Mouse (Mus musculus) megakaryocyte progenitor cell, adult 5-6 weeks (primary cell): ENCODE data around the gene Dcun1d4. TPM values are rescaled to one million over a fixed set of nuclear protein-coding genes. Genes with fewer than 3 reads are reported as not detected.
"Not testable (repeated sequence)": the region's sequence is repeated elsewhere in the genome, so short reads cannot be mapped to it uniquely, and the experiment has no call there.

ENCODE experiments used
- ATAC-seq: replicated peaks from 2 replicates; pipeline ENCODE4 v1.8.0; 2016; ENCODE audit warnings: mild to moderate bottlenecking, moderate TSS enrichment, inconsistent platforms; ENCODE audit not compliant: poor library complexity
- total RNA-seq, 2 experiments: library from RNA; stranded (forward) in 1 of 2; stranded (reverse) in 1 of 2; fragments of 157-497, 149-512 nt in 1 of 2; fragments of 200-1000 nt in 1 of 2; gene quantifications; 2 replicates each; pipeline versions ENCODE4 v1.2.3 to v1.2.4; 2015 to 2017

The Dcun1d4 gene
- total RNA-seq (2015) (3.5 and 11.1 TPM in 2 replicates), total RNA-seq (2017) (6.6 and 19.9 TPM in 2 replicates)

GRCm38 (mm10) chr5:73480700-73481099 is at the start of gene Dcun1d4:
TSS of gene Dcun1d4 (plus strand) at chr5:73481000.
- no peak for ATAC-seq

- peak; percentile 85 for ATAC-seq
Measured at GRCm38 (mm10) chr5:73431581-73431980, 49.2 kb upstream of the Dcun1d4 start.

GRCm38 (mm10) chr5:73432805-73433204 is 48.0 kb upstream of the Dcun1d4 start:
- no peak for ATAC-seq

DNA sequence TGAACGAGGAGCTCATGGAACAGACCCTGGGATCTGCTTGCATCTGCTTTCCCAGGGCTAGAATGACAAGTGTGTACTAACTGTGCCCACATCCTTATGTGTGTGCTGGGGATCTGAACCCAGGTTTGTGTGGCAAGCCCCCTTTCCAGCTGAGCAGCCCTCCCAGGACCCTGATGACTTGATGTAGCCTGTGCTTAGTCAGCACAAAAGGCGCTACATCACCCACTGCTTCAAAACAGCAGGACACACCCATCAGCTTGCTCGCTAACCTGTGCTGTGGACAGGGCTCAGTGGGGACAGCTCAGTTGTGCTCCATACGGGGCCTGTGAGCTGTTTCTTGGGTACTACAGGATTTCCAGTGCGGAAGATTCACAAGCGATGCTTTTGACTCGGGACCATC is 46.0 kb upstream of the Dcun1d4 start:
- ATAC-seq, result no peak

DNA sequence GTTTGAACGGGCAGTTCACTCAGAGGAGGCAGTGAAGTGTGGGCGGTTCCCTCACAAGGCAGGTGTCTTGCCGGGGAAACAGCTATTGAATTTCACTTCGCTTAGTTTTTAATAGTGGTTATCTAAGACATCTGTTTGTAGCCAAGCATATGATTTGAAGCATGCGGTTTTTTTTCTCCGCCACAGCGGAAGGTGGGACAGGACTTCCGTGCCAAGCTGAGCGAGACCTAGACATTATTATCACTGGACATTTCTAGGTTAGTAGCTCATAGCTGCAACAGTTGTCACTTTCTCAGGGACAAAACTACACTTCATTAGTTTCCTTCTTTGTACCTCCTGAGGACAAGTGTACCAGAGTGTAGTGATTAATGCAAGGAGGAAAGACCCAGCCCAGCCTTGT is 38.6 kb upstream of the Dcun1d4 start:
- ATAC-seq, result no peak

- ATAC-seq, result no peak
Measured at GRCm38 (mm10) chr5:73450276-73450675, 30.5 kb upstream of the Dcun1d4 start.

DNA sequence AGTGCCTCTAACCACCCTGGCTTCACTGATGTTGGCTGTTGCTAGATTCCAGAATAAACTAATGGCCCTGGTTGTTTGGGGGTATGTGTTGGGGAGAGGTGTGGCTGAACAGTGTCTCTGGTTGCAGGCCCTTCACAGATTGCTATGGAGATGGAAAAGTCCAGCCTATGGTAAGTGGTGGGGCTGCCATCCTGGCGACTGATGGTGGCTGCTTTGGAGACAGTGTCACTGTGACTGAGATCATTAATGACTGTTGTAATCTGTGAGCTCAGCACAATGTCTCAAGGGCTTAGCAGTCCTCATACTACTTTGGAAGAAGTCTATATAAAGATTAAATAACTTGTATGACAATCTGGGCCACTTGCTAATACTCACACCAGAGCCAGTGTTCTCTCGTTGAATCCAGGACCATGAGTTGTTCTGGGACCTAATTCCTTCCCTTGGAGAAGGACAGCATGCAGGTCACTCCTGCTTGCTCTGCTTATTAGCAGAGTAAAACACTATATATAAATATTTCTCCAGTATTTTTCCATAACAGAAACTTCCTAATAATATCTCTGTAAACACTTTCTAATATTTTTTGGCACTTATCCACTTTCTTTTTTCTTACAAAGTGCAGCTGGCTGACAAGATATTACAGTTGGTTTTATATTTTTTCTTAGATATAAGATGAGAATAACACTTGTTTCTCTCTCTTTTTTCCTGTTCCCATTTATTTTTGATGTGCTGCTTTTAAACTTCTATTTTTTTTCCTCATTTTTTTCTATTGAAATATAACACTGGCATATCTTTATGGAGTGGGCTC is 26.1 kb upstream of the Dcun1d4 start:
- ATAC-seq, result no peak

DNA sequence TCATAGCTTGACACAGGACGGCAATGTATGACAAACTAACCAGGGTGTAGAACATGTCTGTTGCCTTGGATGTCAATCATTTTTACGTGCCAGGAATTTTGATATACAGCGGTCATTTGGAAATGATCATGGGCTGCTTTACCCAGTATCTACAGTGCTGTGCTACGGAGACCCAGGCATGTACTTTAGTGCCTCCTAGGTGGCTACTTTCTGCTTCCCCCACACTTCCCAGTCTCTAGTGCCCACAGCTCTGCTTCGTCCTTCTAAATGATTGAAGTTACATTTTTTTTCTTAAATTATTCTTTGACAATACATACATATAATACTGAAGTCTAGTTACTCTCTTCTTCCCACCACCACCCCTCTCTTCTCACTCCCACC is 25.5 kb upstream of the Dcun1d4 start:
- ATAC-seq, result no peak

DNA sequence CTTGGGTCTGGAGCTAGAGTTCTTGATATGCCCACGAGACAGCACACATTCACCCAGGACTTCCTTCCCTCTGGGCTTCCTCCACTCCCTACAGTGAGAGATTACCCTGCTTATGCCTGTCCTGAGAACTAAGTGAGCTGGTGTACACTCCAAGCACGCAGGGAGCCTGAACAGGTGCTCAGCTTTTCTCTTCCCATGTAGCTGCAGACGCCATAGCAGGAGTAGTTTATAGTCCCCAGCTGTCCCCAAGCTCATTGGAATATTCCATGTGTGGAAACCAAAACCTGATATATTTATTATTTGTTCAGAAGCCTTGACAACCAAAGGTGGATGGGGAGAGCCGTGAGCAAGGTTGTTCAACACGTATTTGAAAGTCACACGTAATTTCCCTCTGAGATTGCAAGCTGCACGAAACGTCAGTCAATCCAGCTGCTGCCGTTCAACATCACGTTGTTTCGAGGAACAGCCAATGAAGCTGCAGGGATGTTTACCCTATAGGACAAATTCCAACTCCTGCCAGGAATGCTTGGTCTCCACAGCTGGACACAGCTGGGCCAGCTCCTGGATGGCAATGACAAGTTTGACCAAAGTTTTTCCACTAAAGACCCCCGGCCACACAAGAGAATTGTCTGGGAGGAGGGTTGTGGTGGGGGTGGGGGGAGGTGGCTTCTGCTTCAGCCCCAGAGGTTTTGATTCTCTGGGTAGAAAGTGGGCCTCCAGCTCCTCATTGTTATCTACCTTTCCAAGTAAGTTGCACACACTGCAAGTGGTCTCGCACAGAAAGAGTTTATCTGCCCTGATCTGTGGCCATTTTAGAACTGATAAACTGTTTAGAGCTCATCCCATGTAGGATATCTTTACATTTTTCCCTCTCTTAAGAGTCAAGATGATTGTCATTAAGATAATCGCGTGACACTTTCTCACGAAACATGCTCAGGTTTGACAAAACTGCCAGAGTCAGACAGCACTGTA is 12.1 kb upstream of the Dcun1d4 start:
- ATAC-seq, result no peak

GRCm38 (mm10) chr5:73474412-73475405 is 6.1 kb upstream of the Dcun1d4 start:
- no peak for ATAC-seq

DNA sequence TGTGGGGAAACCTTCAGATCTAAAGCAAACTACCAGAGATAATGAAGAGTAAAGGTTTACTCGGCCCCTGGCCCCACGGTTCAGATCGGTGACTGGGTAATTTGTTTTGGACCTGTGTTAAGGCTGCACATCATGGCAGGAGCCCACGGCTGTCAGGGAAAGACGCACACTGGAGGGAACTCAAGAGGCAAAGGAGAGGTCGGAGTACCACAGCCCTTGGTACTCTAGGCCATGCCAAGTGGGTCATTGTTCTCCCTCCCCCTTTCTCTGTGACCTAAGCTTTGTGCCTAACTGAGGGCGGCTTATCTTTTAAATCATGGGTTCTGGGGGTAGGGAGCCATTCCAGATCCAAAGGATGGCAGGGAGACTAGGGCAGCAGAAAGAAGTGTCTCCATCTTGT is 601 bp downstream of the Dcun1d4 start:
- ATAC-seq, result no peak

DNA sequence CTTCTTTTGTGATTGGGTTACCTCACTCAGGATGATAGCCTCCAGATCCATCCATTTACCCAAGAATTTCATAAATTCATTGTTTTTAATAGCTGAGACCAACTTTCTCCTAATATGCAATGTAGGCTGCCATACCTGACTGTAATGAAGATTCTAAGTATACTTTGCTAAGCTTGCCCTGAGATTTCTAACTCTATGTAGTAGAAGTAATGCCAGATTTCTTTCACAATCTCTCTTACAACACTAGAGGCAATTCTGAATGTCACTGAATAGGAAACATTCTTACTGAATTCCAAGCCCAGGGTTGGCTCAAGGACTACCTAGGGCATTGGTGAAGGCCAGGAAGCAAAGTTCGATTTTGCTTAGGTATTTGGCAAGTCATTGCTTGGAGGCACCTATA is 1.6 kb downstream of the Dcun1d4 start:
- ATAC-seq, result not testable (repeated sequence)

GRCm38 (mm10) chr5:73484016-73484615 is 3.3 kb downstream of the Dcun1d4 start:
- ATAC-seq, result no peak

DNA sequence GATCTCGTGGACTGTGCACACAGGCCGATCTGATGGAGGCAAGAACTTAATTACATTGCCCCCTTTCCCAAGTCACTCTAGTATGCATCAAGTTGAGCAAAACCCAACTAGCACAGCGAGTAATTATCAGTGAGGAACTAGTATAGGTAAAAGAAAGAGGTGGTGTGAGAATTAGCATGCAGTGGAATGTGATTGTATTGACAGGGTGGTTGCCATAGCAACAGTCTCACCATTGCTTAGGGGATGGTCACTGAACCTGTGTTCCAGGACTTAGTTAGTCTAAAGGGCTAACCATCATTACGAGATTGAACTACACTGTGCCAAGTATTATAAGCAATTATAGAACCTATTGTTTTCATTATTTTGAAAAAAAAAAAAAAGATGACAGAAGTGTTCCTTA is 5.7 kb downstream of the Dcun1d4 start:
- no peak for ATAC-seq

- ATAC-seq, result no peak
Measured at GRCm38 (mm10) chr5:73489915-73490314, 9.1 kb downstream of the Dcun1d4 start.

GRCm38 (mm10) chr5:73490596-73491073 is 9.8 kb downstream of the Dcun1d4 start:
- peak; percentile 87 for ATAC-seq

GRCm38 (mm10) chr5:73491074-73491836 is 10.5 kb downstream of the Dcun1d4 start:
- ATAC-seq, result no peak

GRCm38 (mm10) chr5:73491837-73492720 is 11.3 kb downstream of the Dcun1d4 start:
- ATAC-seq, result peak; percentile 66
